Mouse (Mus musculus) splenic B cell, adult 2 months (primary cell): Measurements from ENCODE around the gene Atad2b.
"Not testable (repeated sequence)": the region's sequence is repeated elsewhere in the genome, so short reads cannot be mapped to it uniquely, and the experiment has no call there.

ENCODE experiments used
- DNase-seq: peaks from one replicate; pipeline ENCODE4 v3.0.0-alpha.2; 2011; ENCODE audit warnings: low read depth, low spot score
- H3K27me3 ChIP-seq: 2 replicates; pipeline ENCODE4 v1.6.1; 2012; ENCODE audit warnings: mild to moderate bottlenecking, low read length, moderate library complexity, mixed read lengths; ENCODE audit not compliant: control insufficient read depth, poor library complexity, insufficient read depth, severe bottlenecking
- H3K36me3 ChIP-seq: 2 replicates; pipeline ENCODE4 v1.6.1; 2012; ENCODE audit warnings: mild to moderate bottlenecking, low read length, moderate library complexity, mixed read lengths; ENCODE audit not compliant: control insufficient read depth, poor library complexity, insufficient read depth, severe bottlenecking

Gene Atad2b

DNA sequence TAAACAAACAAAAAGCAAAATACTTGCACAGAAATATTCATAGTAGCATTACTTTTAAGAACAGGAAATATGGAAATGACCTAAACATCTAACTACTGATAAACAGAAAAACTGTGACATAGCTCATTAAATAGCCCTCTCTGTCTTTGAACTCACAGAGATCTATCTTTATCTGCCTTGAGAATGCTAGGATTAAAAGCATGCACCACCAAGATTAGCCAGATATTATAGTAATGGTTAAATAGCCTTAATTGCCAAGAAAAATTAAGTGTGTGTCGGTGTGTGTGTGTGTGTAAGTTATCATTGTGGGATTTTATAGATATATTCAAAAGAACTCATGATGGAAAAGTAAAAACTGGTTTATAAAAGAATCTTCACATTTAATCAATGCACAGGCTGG is 27.3 kb upstream of the Atad2b start:
- no peaks in the 10 kb centered on the region for H3K27me3 ChIP-seq
- H3K36me3 ChIP-seq: peaks cover 8% of the 10 kb centered on the region; the same call in 1 of the 2 replicates
- DNase-seq: no peak

GRCm38 (mm10) chr12:4898024-4898423 is 19.1 kb upstream of the Atad2b start:
- Histone ChIP-seq H3K36me3 (peaks cover 2% of the 10 kb centered on the region; the same call in 1 of the 2 replicates), H3K27me3 (no peaks in the 10 kb centered on the region)
- no peak for DNase-seq

DNA sequence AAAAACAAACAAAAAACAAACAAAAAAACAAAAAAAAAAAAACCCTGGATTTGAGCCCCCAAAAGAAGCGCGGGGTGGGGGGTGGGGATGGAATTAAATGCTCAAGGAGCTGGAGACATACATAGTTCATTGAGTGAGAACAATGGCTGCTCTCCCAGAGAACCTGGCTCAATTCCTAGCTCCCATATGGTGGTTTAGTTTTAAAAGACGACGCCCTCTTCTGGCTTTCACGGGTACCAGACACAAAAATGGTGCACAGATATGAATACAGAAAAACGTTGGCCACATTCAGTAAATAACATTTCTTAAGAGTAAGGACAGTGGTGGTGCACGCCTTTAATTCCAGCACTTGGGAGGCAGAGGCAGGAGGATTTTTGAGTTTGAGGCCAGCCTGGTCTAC is 11.2 kb upstream of the Atad2b start:
- peak; percentile 25 for DNase-seq
- Histone ChIP-seq H3K36me3 (no peaks in the 10 kb centered on the region), H3K27me3 (no peaks in the 10 kb centered on the region)

GRCm38 (mm10) chr12:4906476-4906875 is 10.7 kb upstream of the Atad2b start:
- no peak for DNase-seq
- Histone ChIP-seq H3K27me3 (no peaks in the 10 kb centered on the region), H3K36me3 (no peaks in the 10 kb centered on the region)

DNA sequence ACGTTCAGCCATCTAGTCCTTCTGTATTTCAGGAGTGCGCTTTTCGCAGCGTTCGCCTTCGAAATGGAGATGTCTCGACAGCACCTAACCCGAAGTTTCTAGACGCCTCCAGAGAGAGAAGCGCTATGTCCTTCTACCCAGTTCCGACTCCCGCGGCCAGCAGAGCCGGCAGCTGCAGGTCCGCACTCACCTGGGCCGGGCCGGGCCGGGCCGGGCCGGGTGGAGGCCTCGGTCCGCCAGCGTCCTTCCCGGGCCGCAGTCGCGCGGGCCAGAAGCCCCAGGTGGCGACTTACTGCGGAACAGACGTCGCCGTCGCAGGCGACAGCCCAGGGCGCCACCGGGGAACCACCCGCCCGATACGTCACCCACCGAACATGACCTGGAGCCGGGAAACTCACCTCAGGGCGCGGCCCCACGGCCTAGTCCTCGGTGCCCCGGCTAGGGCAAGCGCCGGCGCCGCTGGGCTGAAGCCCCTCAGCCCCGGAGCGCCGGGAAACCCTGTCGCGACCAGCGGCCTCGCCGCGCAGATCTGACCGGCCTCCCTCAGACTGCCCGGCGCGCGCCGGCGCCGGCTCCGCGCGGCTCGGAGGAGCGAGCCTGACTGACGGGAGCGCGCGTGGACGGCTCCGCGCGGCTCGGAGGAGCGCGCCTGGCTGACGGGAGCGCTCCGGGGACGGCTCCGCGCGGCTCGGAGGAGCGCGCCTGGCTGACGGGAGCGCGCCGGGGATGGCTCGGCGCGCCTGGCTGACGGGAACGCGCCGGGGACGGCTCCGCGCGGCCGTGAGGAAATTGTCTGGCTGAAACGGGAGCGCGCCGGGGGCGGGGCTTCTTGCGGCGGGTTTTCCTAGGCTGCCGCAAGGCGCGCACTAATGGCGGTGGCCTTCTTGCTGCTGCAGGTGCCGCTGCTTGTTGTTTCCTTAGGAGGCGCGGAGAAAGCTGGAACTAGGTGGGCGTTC is 9.9 kb upstream of the Atad2b start, which contains the start of gene Ubxn2a:
TSS of gene Ubxn2a (minus strand) at position 755 of the 956 bp plus-strand sequence.
- Histone ChIP-seq H3K27me3 (no peaks in the 10 kb centered on the region), H3K36me3 (no peaks in the 10 kb centered on the region)
- peak; percentile 95 for DNase-seq

GRCm38 (mm10) chr12:4908391-4908790 is 8.8 kb upstream of the Atad2b start:
- DNase-seq: no peak
- Histone ChIP-seq H3K27me3 (no peaks in the 10 kb centered on the region), H3K36me3 (no peaks in the 10 kb centered on the region)

- H3K36me3 ChIP-seq, DNase-seq, H3K27me3 ChIP-seq: not testable (repeated sequence)
Observed at GRCm38 (mm10) chr12:4910496-4910895, 6.7 kb upstream of the Atad2b start.

DNA sequence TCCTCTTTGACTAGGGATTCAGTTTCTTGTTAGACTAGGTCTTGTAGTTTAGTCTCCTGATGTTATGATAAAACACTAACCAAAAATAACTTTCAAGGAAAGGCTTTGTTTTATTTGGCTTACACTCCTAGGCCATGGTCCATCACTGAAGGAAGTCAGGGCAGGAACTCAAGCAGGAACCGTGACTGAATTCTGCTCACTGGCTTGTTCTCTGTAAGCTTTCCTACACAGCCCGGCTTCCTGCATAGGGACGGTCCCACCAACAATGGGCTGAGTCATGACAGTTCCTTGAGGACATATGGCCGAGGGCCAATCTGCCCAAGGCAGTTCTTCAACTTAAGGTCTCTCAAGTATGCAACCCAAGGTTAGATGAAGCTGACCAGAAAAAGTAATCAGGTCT is 5.4 kb upstream of the Atad2b start:
- no peak for DNase-seq
- no peaks in the 10 kb centered on the region for H3K36me3 ChIP-seq
- no peaks in the 10 kb centered on the region for H3K27me3 ChIP-seq

- Histone ChIP-seq H3K27me3 (no peaks in the 10 kb centered on the region; the same call in 1 of the 2 replicates), H3K36me3 (no peaks in the 10 kb centered on the region)
- no peak for DNase-seq
Observed at GRCm38 (mm10) chr12:4914441-4914840, 2.7 kb upstream of the Atad2b start.

GRCm38 (mm10) chr12:4914944-4915343 is 2.2 kb upstream of the Atad2b start:
- H3K36me3 ChIP-seq: no peaks in the 10 kb centered on the region
- H3K27me3 ChIP-seq: no peaks in the 10 kb centered on the region; the same call in 1 of the 2 replicates
- no peak for DNase-seq

GRCm38 (mm10) chr12:4917805-4918591 is 845 bp downstream of the Atad2b start:
- no peaks in the 10 kb centered on the region; the same call in 1 of the 2 replicates for H3K27me3 ChIP-seq
- H3K36me3 ChIP-seq: no peaks in the 10 kb centered on the region
- DNase-seq: peak; percentile 84

- DNase-seq: no peak
- Histone ChIP-seq H3K27me3 (no peaks in the 10 kb centered on the region), H3K36me3 (no peaks in the 10 kb centered on the region)
Observed at GRCm38 (mm10) chr12:4928197-4928596, 11.0 kb downstream of the Atad2b start.

DNA sequence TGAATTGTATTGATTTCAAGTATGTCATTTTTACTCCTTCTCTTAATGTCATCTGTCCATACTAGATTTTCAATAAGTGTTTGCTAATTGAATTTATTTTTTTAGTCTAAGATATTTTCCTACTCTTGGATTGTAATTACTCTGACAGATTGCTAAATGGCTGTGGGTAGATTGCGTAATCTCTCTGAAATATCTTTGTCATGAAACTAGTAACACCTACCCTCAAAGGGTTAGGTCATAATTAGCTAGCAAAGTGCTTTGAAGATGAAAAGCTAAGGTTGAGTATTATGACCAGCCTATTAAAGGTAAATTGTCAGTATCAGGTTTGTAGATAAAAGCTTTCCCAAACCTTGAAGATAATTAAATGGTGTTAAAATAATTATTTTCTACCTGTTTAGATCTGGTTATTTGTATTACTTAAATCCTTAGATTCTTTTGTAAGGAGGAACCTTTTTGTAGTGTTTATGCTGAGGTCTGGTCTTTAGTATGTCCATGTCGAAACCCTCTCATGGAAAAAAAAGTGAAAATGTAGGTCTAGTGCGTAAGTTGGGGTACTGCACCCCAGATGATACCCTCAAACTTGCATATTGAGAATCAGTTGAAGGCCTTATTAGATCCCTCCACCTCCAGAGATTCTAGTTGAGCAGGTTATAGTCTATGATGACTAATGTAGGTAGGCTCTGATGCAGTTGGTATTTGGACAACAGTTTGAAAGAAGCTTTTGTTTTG is 13.8 kb downstream of the Atad2b start:
- no peak for DNase-seq
- Histone ChIP-seq H3K36me3 (no peaks in the 10 kb centered on the region), H3K27me3 (no peaks in the 10 kb centered on the region)

GRCm38 (mm10) chr12:4952272-4952671 is 35.1 kb downstream of the Atad2b start:
- H3K36me3 ChIP-seq: peaks cover 13% of the 10 kb centered on the region; the same call in 1 of the 2 replicates
- no peaks in the 10 kb centered on the region for H3K27me3 ChIP-seq
- no peak for DNase-seq
